Mouse (Mus musculus): Measurements from ENCODE around the gene Rab35. TPM values are rescaled to one million over a fixed set of nuclear protein-coding genes. Genes with fewer than 3 reads are reported as not detected.
A peak's percentile ranks its signal among the peaks of the same experiment; 100 is the strongest.

Rab35 gene
- total RNA-seq, 2 experiments from 2014 or later, result 86.0 to 96.7 TPM

GRCm38 (mm10) chr5:115635536-115635935, 3.8 kb downstream of the Rab35 start:
- peak in 1 of 2 experiments; percentile 47 for DNase-seq (ENCODE audit: low spot score in 2 of 2)

GRCm38 (mm10) chr5:115644192-115644591, 12.5 kb downstream of the Rab35 start:
- no peak for DNase-seq (ENCODE audit: low spot score in 2 of 2)
- intact Hi-C loops (cut with DNase I), result no loop called here

More at GRCm38 (mm10) chr5:115635536-115635935, 3.8 kb downstream of the Rab35 start:
- intact Hi-C loops (cut with DNase I), result no loop called here

DNA sequence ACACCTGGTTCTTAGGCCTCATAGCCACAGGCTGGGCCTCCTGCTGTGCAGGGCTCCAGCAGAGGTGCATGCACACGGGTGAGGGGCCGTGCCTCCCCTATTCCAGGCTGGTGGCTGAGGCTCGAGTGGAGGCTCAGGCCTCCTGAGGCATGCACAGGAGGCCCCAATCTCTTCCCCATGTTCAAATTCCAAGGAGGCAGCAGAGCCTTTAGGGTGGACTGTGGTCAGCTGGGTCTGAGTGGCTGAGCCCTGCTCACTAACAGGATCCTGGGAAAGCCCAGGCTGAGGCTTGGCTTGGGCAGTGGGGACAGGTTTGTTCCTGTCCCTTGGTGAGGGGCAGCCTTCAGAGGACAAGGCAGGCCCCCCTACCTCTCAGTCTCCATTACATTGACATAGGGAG, 17.2 kb downstream of the Rab35 start:
- no peak for DNase-seq (ENCODE audit: low spot score in 2 of 2)
- intact Hi-C loops (cut with DNase I), result no loop called here

DNA sequence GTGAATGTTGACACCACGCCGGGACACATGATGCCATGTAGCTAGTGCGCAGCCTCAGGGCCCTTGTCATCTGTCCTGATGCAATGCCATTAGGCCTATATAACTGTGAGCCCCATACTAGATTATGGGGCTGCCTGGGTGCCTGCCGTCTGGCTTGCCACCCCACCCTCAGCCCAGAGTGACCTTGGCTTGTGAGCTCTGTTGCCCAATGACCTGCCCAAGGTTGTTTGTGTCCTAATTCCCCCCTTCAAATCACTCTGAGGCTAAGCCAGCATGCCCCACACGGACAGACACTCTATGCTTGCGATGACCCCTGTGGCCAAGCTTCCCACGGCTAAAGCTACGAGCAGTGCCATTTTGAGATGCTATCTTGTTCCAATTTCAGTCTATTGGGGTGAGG, 18.0 kb downstream of the Rab35 start:
- no peak for DNase-seq (ENCODE audit: low spot score in 2 of 2)
- intact Hi-C loops (cut with DNase I), result loop anchor here (5.0 kb wide), 1 partner anchor 258 kb away; no protein-coding TSS in a partner anchor

- DNase-seq (ENCODE audit: low spot score in 2 of 2), result no peak
- intact Hi-C loops (cut with DNase I), result loop anchor here (5.0 kb wide), 1 partner anchor 256 kb away; no protein-coding TSS in a partner anchor
These were observed 19.2 kb downstream of the Rab35 start for GRCm38 (mm10) chr5:115650885-115651284.

GRCm38 (mm10) chr5:115651821-115652220, 20.1 kb downstream of the Rab35 start:
- intact Hi-C loops (cut with DNase I), result loop anchor here (2.0 to 5.0 kb wide), 2 partner anchors 81 to 255 kb away; no protein-coding TSS in a partner anchor
- no peak for DNase-seq (ENCODE audit: low spot score in 2 of 2)

- intact Hi-C loops (cut with DNase I), result loop anchor here (2.0 to 5.0 kb wide), 2 partner anchors 80 to 254 kb away; no protein-coding TSS in a partner anchor
These were observed 21.2 kb downstream of the Rab35 start for GRCm38 (mm10) chr5:115652681-115653575.

GRCm38 (mm10) chr5:115653776-115654175, 22.1 kb downstream of the Rab35 start:
- no peak for DNase-seq (ENCODE audit: low spot score in 2 of 2)
- intact Hi-C loops (cut with DNase I), result loop anchor here (2.0 to 5.0 kb wide), 2 partner anchors 79 to 254 kb away; no protein-coding TSS in a partner anchor

More at GRCm38 (mm10) chr5:115652681-115653575, 21.2 kb downstream of the Rab35 start:
- DNase-seq (ENCODE audit: low spot score in 2 of 2), result peak; percentile 100

- no peak for DNase-seq (ENCODE audit: low spot score in 2 of 2)
- intact Hi-C loops (cut with DNase I), result no loop called here
These were observed 25.0 kb downstream of the Rab35 start for GRCm38 (mm10) chr5:115656677-115657076.

DNA sequence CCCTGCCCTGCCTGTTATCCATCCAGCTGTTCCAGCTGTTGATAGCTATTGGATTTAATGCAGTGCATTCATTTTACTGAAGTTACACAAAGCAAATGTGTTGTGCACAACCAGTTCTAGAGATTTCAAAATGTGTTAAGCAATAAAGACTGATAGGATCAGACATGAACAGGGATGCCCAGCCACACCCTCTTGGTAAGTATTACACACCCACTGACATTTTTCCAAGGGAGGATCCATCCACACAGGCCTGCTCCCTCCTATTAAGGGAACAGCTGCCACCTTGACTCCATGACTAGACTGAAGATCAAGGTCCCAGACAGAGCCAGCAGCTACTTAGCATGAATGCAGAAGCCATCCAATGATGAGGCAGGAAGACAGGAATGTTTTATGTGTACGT, 25.5 kb downstream of the Rab35 start:
- intact Hi-C loops (cut with DNase I), result no loop called here
- DNase-seq (ENCODE audit: low spot score in 2 of 2), result no peak

GRCm38 (mm10) chr5:115658352-115658751, 26.6 kb downstream of the Rab35 start:
- intact Hi-C loops (cut with DNase I), result no loop called here
- DNase-seq (ENCODE audit: low spot score in 2 of 2), result no peak

- intact Hi-C loops (cut with DNase I), result no loop called here
- DNase-seq (ENCODE audit: low spot score in 2 of 2), result no peak
These were observed 30.9 kb downstream of the Rab35 start for GRCm38 (mm10) chr5:115662658-115663057.

DNA sequence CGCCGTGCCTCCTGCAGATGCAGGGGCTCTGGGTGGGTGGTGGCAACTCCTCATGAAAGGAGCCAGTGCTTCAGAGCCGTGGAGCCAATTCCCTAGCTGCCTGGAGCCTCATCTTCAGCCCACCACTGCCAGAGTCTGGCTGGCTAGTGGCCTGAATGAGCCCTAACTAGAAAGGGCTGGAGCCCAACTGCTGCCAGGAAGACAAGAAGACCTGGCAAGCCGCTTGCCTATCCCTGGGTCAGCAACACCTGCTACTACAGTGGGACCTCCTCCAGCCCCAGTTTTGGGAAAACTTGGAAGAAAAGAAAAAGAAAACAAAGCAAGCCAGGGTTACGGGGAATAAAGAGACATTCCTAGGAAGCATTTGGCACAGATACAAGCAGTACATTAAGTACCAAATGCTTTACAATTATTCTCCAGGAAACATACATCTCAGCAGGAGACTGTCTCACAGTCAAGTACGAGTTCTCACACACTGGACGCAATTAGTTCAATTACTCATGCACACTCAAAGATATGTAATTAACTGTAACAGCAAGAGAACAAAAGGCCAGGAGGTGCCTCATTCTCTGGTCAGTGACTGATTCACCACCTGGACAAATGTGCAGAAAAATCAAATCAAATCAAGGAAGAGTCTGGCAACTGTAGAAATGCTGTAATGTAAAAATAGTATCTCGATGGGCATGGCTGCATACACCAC, 34.8 kb downstream of the Rab35 start:
- no peak for DNase-seq (ENCODE audit: low spot score in 2 of 2)
- intact Hi-C loops (cut with DNase I), result loop anchor here (5.0 kb wide), 1 partner anchor 56 kb away; no protein-coding TSS in a partner anchor

GRCm38 (mm10) chr5:115667210-115667609, 35.5 kb downstream of the Rab35 start:
- intact Hi-C loops (cut with DNase I), result loop anchor here (5.0 kb wide), 1 partner anchor 55 kb away; no protein-coding TSS in a partner anchor
- no peak for DNase-seq (ENCODE audit: low spot score in 2 of 2)

DNA sequence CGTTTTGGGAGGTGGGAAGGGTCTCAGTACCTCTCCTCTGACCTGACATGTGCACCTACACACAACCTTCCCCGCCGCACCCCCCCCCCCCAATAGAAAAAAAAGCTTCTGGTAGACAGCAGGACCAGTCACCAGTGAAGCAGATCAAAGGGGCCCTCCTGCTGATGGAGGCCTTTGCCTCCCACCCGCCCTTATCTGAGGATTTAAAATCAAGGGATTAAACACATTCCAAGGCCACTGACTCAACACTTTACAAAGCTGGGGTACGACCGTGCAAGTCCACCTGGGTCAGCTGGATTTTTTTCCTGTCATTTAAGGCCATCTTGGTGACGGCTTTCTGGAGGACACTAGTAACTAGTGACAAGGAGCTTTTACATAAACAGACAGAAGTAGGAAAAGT, 36.2 kb downstream of the Rab35 start:
- intact Hi-C loops (cut with DNase I), result loop anchor here (5.0 kb wide), 1 partner anchor 54 kb away; no protein-coding TSS in a partner anchor
- no peak for DNase-seq (ENCODE audit: low spot score in 2 of 2)

DNA sequence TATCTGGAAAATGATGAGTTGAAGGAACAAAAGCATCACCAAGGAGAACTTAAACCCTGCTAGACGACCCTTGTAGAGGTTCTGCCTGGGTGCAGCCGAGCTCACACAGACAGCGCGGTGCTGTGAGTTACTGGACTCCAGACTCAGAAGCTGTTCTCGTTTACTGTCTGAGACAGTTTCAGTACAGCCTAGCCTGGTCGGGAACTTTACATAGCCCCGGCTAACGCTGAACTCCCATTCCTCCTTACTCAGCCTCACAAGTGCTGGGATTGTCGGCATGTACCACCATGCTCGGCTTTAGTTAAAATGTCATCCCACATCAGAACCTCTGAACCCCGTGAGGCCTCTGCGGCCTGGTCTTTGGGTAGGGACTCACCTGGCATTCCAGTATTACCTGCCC, 37.3 kb downstream of the Rab35 start:
- no peak for DNase-seq (ENCODE audit: low spot score in 2 of 2)
- intact Hi-C loops (cut with DNase I), result loop anchor here (5.0 kb wide), 1 partner anchor 53 kb away; no protein-coding TSS in a partner anchor

- intact Hi-C loops (cut with DNase I), result loop anchor here (5.0 kb wide), 1 partner anchor 52 kb away; no protein-coding TSS in a partner anchor
- DNase-seq (ENCODE audit: low spot score in 2 of 2), result no peak
These were observed 38.3 kb downstream of the Rab35 start for GRCm38 (mm10) chr5:115669974-115670373.

DNA sequence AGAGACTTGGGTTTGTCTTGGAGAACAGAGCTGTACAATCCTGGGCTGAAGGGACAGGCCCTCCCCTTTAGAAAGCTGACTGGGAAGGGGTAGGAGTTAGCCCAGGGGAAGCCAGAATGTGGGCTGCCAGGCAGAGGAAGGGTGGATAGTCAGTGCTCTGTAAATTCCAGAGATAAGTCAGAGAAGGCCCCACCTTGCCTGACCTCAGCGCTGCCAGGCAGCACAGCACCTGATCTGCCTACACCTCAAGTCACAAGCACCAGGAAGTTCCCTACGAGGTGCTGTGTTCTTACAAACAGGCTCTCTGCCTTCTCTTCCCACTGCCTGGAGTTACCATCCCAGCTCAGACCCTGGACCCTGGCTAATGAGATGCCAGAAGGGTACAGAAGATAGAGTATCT, 38.7 kb downstream of the Rab35 start:
- DNase-seq (ENCODE audit: low spot score in 2 of 2), result no peak
- intact Hi-C loops (cut with DNase I), result no loop called here

DNA sequence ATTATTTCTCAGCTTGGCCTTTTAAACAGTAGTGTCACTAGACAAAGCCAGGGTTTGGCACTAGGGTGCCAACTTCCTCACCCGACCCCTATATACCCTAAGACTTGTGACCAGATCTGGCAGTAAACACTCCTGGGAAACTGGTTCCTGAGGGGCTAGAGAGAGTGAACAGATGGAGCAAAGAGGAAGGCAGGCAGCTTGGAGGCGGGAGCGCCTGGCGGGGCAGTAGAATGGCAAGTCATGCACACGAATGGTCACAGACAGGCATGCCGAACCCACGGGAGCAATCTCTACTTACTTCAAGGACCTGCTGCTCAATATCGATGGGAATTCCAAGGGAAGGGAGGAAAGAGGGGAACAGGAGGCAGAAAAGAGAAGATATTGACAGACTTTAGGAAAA, 40.1 kb downstream of the Rab35 start:
- DNase-seq (ENCODE audit: low spot score in 2 of 2), result no peak
- intact Hi-C loops (cut with DNase I), result no loop called here

DNA sequence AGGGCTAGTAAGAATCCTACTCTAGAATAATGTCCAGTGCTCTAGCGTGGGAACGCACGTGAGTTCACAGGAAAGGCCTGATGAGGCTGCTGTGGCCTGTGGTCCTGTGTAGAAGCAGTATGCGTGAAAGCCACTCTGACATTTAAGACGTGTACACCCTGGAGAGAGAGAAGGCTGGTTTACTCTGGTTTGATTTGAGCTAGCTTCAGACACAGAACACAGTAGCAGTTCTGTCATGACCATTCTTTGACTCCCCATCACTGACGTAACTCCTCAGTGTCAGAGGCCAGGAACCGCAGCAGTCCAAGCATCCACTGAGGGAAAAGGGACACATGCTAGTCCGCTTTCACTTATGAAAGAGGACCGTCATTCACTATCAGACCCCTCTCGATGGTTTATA, 53.4 kb downstream of the Rab35 start:
- intact Hi-C loops (cut with DNase I), result no loop called here

More for the DNA sequence above, 53.4 kb downstream of the Rab35 start:
- DNase-seq (ENCODE audit: low spot score in 2 of 2), result no peak
